Mouse (Mus musculus): ENCODE data around the gene Map2k6. TPM values are rescaled to one million over a fixed set of nuclear protein-coding genes. Genes with fewer than 3 reads are reported as not detected.

Gene Map2k6
- polyA plus RNA-seq, 1 experiment from 2014 or later = 22.2 TPM

- 68% methylated on average over 8 of the region's 8 CpGs for WGBS
- ATAC-seq (ENCODE audit: low read depth) = no peak
- H3K36me3 ChIP-seq (ENCODE audit: control insufficient read depth, insufficient read depth, low read length) = no peaks in the 10 kb centered on the region
- H3K9me3 ChIP-seq (ENCODE audit: control insufficient read depth, low read length) = no peaks in the 10 kb centered on the region
- H3K4me2 ChIP-seq (ENCODE audit: low read depth, low read length) = no peak overlapping the region
- H3K27ac ChIP-seq (ENCODE audit: low read depth, low read length) = no peak overlapping the region
- no peaks in the 10 kb centered on the region for H3K4me1 ChIP-seq (ENCODE audit: control insufficient read depth, insufficient read depth, low read length)
- H3K4me3 ChIP-seq (ENCODE audit: low read depth, low read length) = no peak overlapping the region
- H3K27me3 ChIP-seq (ENCODE audit: control insufficient read depth, insufficient read depth, low read length) = no peaks in the 10 kb centered on the region
- no peak overlapping the region for H3K9ac ChIP-seq (replicated peaks; ENCODE audit: low read depth, low read length)
These were observed 27.1 kb upstream of the Map2k6 start for GRCm38 (mm10) chr11:110371827-110372226.

DNA sequence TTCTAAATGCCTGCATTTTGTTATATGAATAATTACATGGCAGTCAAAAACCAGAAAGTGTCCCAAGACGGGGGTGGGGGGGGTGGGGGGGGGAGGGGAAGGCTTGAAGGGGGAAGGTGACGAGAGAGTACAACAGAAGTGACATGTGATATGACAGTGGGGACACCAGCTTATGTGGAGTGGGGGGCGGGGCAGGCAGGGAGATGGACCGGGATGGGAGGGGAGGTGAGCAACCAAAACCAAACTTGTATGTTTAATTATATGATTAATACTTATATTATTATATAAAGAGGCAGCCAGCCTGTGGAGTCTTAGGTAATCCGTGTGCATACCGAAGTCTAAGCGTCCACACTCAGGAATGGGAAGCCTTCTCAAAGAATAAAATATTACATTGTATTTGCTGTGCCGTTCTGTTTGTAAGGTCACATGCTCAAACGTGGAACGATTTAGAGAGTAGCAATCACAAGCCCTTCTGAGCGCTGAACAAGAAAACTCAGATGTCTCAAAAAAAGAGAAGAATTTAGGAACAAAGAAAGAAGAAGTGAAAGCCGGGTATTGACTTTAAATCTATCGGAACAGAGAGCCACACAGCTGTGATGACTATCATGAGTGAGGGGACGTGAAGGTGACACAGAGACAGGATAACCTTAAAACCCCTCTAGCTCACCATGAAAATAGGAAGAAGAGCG lies 26.5 kb upstream of the Map2k6 start:
- WGBS = 76% methylated on average over 15 of the region's 15 CpGs
- ATAC-seq (ENCODE audit: low read depth) = no peak
- Histone ChIP-seq H3K4me2 (ENCODE audit: low read depth, low read length) (no peak overlapping the region), H3K4me3 (ENCODE audit: low read depth, low read length) (no peak overlapping the region), H3K27ac (ENCODE audit: low read depth, low read length) (no peak overlapping the region), H3K9ac (replicated peaks; ENCODE audit: low read depth, low read length) (no peak overlapping the region), H3K4me1 (ENCODE audit: control insufficient read depth, insufficient read depth, low read length) (no peaks in the 10 kb centered on the region), H3K36me3 (ENCODE audit: control insufficient read depth, insufficient read depth, low read length) (no peaks in the 10 kb centered on the region), H3K9me3 (ENCODE audit: control insufficient read depth, low read length) (no peaks in the 10 kb centered on the region), H3K27me3 (ENCODE audit: control insufficient read depth, insufficient read depth, low read length) (no peaks in the 10 kb centered on the region)

DNA sequence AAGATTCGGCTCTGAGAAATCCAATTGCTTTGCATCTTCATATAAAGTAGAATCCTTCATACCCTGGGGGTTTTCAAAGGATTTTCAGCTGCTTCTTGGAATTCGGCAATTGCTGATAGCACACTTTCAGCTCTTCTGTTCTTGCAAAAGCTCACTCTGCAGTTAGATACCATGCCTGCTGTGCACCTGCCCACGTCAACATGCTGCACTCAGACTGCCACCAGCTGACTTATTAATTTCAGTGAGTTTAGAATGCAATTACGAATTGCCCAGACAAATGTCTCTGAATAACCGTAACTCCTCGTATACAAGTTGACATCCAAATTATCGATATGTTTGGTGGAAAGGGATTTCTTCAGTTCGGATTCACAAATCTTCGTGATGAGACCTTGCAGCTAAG lies 24.9 kb upstream of the Map2k6 start:
- 79% methylated on average over 9 of the region's 9 CpGs for WGBS
- no peaks in the 10 kb centered on the region for H3K4me1 ChIP-seq (ENCODE audit: control insufficient read depth, insufficient read depth, low read length)
- no peaks in the 10 kb centered on the region for H3K27me3 ChIP-seq (ENCODE audit: control insufficient read depth, insufficient read depth, low read length)
- no peak overlapping the region for H3K9ac ChIP-seq (replicated peaks; ENCODE audit: low read depth, low read length)
- H3K36me3 ChIP-seq (ENCODE audit: control insufficient read depth, insufficient read depth, low read length) = no peaks in the 10 kb centered on the region
- no peak overlapping the region for H3K27ac ChIP-seq (ENCODE audit: low read depth, low read length)
- no peak for ATAC-seq (ENCODE audit: low read depth)
- no peaks in the 10 kb centered on the region for H3K9me3 ChIP-seq (ENCODE audit: control insufficient read depth, low read length)
- H3K4me2 ChIP-seq (ENCODE audit: low read depth, low read length) = no peak overlapping the region
- no peak overlapping the region for H3K4me3 ChIP-seq (ENCODE audit: low read depth, low read length)

- no peaks in the 10 kb centered on the region for H3K36me3 ChIP-seq (ENCODE audit: control insufficient read depth, insufficient read depth, low read length)
- no peaks in the 10 kb centered on the region for H3K27me3 ChIP-seq (ENCODE audit: control insufficient read depth, insufficient read depth, low read length)
- 15% methylated on average over 20 of the region's 20 CpGs for WGBS
- H3K27ac ChIP-seq (ENCODE audit: low read depth, low read length) = no peak overlapping the region
- peak overlapping the region; percentile 42 for H3K4me2 ChIP-seq (ENCODE audit: low read depth, low read length)
- peak overlapping the region; percentile 0; the same call in 1 of the 2 replicates for H3K4me3 ChIP-seq (ENCODE audit: low read depth, low read length)
- no peaks in the 10 kb centered on the region for H3K9me3 ChIP-seq (ENCODE audit: control insufficient read depth, low read length)
- peak; percentile 73; the same call in 1 of the 2 replicates for ATAC-seq (ENCODE audit: low read depth)
- H3K4me1 ChIP-seq (ENCODE audit: control insufficient read depth, insufficient read depth, low read length) = no peaks in the 10 kb centered on the region
- no peak overlapping the region for H3K9ac ChIP-seq (replicated peaks; ENCODE audit: low read depth, low read length)
These were observed 19.1 kb upstream of the Map2k6 start for GRCm38 (mm10) chr11:110379661-110380309.

GRCm38 (mm10) chr11:110380310-110380668 lies 18.6 kb upstream of the Map2k6 start:
- H3K27ac ChIP-seq (ENCODE audit: low read depth, low read length) = no peak overlapping the region
- H3K9ac ChIP-seq (replicated peaks; ENCODE audit: low read depth, low read length) = no peak overlapping the region
- H3K27me3 ChIP-seq (ENCODE audit: control insufficient read depth, insufficient read depth, low read length) = no peaks in the 10 kb centered on the region
- H3K4me2 ChIP-seq (ENCODE audit: low read depth, low read length) = peak overlapping the region; percentile 42
- 32% methylated on average over 15 of the region's 15 CpGs for WGBS
- H3K9me3 ChIP-seq (ENCODE audit: control insufficient read depth, low read length) = no peaks in the 10 kb centered on the region
- H3K4me3 ChIP-seq (ENCODE audit: low read depth, low read length) = peak overlapping the region; percentile 0; the same call in 1 of the 2 replicates
- no peaks in the 10 kb centered on the region for H3K36me3 ChIP-seq (ENCODE audit: control insufficient read depth, insufficient read depth, low read length)
- 0 out of 2 replicates have a peak, but pooled peaks have one; percentile 11 for ATAC-seq (ENCODE audit: low read depth)
- H3K4me1 ChIP-seq (ENCODE audit: control insufficient read depth, insufficient read depth, low read length) = no peaks in the 10 kb centered on the region

DNA sequence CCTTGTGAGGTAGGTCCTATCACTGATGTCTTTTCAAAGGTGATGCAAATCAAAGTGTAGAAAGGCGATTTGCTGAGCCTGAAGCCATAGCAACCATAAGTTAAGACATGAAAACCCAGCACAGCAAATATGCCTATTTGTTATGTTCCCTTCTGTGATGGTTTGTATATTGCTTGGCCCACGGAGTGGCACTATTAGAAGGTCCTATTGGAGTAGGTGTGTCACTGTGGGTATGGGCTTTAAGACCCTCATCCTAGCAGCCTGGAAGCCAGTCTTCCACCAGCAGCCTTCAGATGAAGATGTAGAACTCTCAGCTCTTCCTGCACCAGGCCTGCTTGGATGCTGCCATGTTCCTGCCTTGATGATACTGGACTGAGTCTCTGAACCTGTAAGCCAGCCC lies 13.4 kb upstream of the Map2k6 start:
- ATAC-seq (ENCODE audit: low read depth) = no peak
- Histone ChIP-seq H3K27me3 (ENCODE audit: control insufficient read depth, insufficient read depth, low read length) (no peaks in the 10 kb centered on the region), H3K9me3 (ENCODE audit: control insufficient read depth, low read length) (no peaks in the 10 kb centered on the region)

DNA sequence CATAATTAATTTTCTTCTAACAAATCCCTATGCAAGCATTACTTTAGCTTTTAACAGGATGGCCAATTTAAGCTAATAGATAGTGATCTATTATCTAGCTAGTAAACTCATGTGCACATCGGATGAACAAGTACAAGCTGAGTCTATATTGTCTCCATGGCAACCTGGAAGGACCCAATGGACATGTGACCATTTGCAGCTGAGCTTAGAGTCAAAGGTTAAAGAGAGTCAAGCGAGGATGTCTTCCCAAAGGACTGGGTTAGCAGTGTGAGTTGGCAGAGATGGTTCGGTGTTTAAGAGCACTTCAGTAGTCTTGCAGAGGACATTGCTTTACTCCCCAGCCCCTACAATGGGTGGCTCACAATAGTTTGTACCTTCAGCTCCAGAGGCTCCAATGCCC lies 6.2 kb upstream of the Map2k6 start:
- H3K4me1 ChIP-seq (ENCODE audit: control insufficient read depth, insufficient read depth, low read length) = peaks cover 5% of the 10 kb centered on the region; the same call in 1 of the 2 replicates
- H3K27ac ChIP-seq (ENCODE audit: low read depth, low read length) = no peak overlapping the region
- no peaks in the 10 kb centered on the region for H3K27me3 ChIP-seq (ENCODE audit: control insufficient read depth, insufficient read depth, low read length)
- WGBS = 39% methylated on average over 3 of the region's 3 CpGs
- H3K36me3 ChIP-seq (ENCODE audit: control insufficient read depth, insufficient read depth, low read length) = no peaks in the 10 kb centered on the region
- H3K4me2 ChIP-seq (ENCODE audit: low read depth, low read length) = no peak overlapping the region
- ATAC-seq (ENCODE audit: low read depth) = no peak
- no peak overlapping the region for H3K4me3 ChIP-seq (ENCODE audit: low read depth, low read length)
- no peak overlapping the region for H3K9ac ChIP-seq (replicated peaks; ENCODE audit: low read depth, low read length)
- H3K9me3 ChIP-seq (ENCODE audit: control insufficient read depth, low read length) = no peaks in the 10 kb centered on the region

More for the DNA sequence above, 13.4 kb upstream of the Map2k6 start:
- H3K27ac ChIP-seq (ENCODE audit: low read depth, low read length) = no peak overlapping the region
- H3K9ac ChIP-seq (replicated peaks; ENCODE audit: low read depth, low read length) = no peak overlapping the region
- no peak overlapping the region for H3K4me3 ChIP-seq (ENCODE audit: low read depth, low read length)
- no peaks in the 10 kb centered on the region for H3K4me1 ChIP-seq (ENCODE audit: control insufficient read depth, insufficient read depth, low read length)
- 88% methylated on average over 2 of the region's 2 CpGs for WGBS
- no peaks in the 10 kb centered on the region for H3K36me3 ChIP-seq (ENCODE audit: control insufficient read depth, insufficient read depth, low read length)
- H3K4me2 ChIP-seq (ENCODE audit: low read depth, low read length) = no peak overlapping the region

DNA sequence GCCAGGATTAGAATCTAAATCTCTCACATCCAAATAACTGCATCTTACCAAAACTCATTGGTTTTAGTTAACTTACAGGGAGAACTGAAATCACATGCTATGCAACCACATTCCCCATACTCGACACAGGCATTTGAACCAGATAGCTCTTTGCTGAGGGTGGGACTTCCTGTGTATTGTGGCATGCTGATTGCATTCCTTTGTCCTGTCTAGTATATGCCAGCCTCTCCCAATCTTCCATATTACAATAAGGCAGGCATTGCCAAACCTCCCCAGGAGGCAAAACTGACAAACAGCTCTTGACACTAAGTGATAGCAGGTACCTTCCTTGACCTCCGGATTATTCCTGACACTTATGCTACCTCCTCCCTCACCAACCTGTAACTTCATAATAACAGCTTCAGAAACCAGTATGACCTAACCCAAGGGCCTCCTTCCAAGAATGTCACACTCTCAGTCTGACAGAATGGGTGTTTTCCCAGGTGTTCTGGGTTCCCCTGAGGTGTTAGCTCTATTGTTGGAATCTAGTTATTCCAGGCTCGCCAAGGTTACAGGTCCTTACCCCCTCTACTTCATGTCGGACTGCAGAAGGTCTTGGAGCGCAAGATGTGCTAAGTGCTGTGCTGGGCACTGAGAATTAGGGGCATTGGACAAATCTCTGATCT lies 4.0 kb upstream of the Map2k6 start:
- Histone ChIP-seq H3K4me2 (ENCODE audit: low read depth, low read length) (no peak overlapping the region), H3K4me1 (ENCODE audit: control insufficient read depth, insufficient read depth, low read length) (peaks cover 9% of the 10 kb centered on the region; the same call in 1 of the 2 replicates), H3K36me3 (ENCODE audit: control insufficient read depth, insufficient read depth, low read length) (no peaks in the 10 kb centered on the region), H3K9me3 (ENCODE audit: control insufficient read depth, low read length) (no peaks in the 10 kb centered on the region), H3K27ac (ENCODE audit: low read depth, low read length) (no peak overlapping the region), H3K9ac (replicated peaks; ENCODE audit: low read depth, low read length) (no peak overlapping the region), H3K27me3 (ENCODE audit: control insufficient read depth, insufficient read depth, low read length) (no peaks in the 10 kb centered on the region), H3K4me3 (ENCODE audit: low read depth, low read length) (no peak overlapping the region)
- WGBS = 91% methylated on average over 5 of the region's 5 CpGs
- no peak for ATAC-seq (ENCODE audit: low read depth)

DNA sequence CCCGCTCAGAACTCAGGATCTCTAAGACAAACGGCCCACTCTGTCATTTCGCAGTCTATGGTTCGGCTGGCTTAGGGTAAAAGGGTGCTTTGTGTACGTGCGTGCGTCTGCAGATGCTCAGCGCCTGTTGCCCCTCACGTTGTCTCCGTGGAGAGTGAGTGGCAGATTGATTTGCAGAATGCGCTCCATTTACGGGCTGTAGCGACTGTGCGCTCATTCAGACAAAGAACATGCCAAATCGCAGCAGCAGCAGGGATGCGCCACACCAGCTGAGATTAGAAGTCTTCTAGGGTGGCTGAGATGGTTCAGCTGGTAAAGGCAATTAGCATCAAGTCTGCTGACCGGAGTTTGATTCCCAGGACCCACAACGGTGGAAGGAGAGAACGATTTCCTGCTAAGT lies 2.8 kb upstream of the Map2k6 start:
- H3K9me3 ChIP-seq (ENCODE audit: control insufficient read depth, low read length) = no peaks in the 10 kb centered on the region
- H3K9ac ChIP-seq (replicated peaks; ENCODE audit: low read depth, low read length) = peak overlapping the region; percentile 34; the same call in 1 of the 2 replicates
- H3K27ac ChIP-seq (ENCODE audit: low read depth, low read length) = 0 out of 2 replicates have a peak overlapping the region, but pooled peaks have one; percentile 16
- H3K4me1 ChIP-seq (ENCODE audit: control insufficient read depth, insufficient read depth, low read length) = peaks cover 14% of the 10 kb centered on the region; the same call in 1 of the 2 replicates
- no peaks in the 10 kb centered on the region for H3K27me3 ChIP-seq (ENCODE audit: control insufficient read depth, insufficient read depth, low read length)
- no peaks in the 10 kb centered on the region for H3K36me3 ChIP-seq (ENCODE audit: control insufficient read depth, insufficient read depth, low read length)
- peak overlapping the region; percentile 36 for H3K4me2 ChIP-seq (ENCODE audit: low read depth, low read length)
- WGBS = 9% methylated on average over 19 of the region's 19 CpGs
- peak overlapping the region; percentile 13; the same call in 1 of the 2 replicates for H3K4me3 ChIP-seq (ENCODE audit: low read depth, low read length)
- ATAC-seq (ENCODE audit: low read depth) = peak; percentile 64
